Mouse (Mus musculus) cerebellum, adult 2 months (tissue): Measurements from ENCODE around the gene Ppox. TPM values are rescaled to one million over a fixed set of nuclear protein-coding genes. Genes with fewer than 3 reads are reported as not detected.
A peak's percentile ranks its signal among the peaks of the same experiment; 100 is the strongest.

ENCODE experiments used
- DNase-seq, 2 experiments: peaks; one replicate each; pipeline ENCODE4 v3.0.0; 2021
- H3K27ac ChIP-seq: fragments of 200-500 bp; 2 replicates; pipeline ENCODE4 v1.5.1; 2012; ENCODE audit warnings: low read length, control low read depth, inconsistent platforms; ENCODE audit not compliant: insufficient read depth
- H3K27me3 ChIP-seq: fragments of 200-500 bp; 2 replicates; pipeline ENCODE4 v1.6.1; 2012; ENCODE audit warnings: inconsistent platforms, mild to moderate bottlenecking, low read length, moderate library complexity; ENCODE audit not compliant: control insufficient read depth, insufficient read depth
- H3K4me1 ChIP-seq: fragments of 200-500 bp; 2 replicates; pipeline ENCODE4 v1.6.1; 2011; ENCODE audit warnings: low read length; ENCODE audit not compliant: control insufficient read depth, insufficient read depth
- H3K4me3 ChIP-seq: fragments of 200-500 bp; replicated peaks from 2 replicates; pipeline ENCODE3; 2011; ENCODE audit warnings: mild to moderate bottlenecking, low read depth, low read length, control low read depth; ENCODE audit not compliant: insufficient read depth
- CTCF ChIP-seq: fragments of 200-500 bp; IDR thresholded peaks from 2 replicates; pipeline ENCODE4 v1.5.1; 2011; ENCODE audit warnings: low read depth, mild to moderate bottlenecking, control low read depth, low read length, moderate library complexity, borderline replicate concordance; ENCODE audit not compliant: insufficient read depth
- POLR2A ChIP-seq: fragments of 200-500 bp; IDR thresholded peaks from 2 replicates; pipeline ENCODE4 v1.6.1; 2011; ENCODE audit warnings: low read length, control low read depth, borderline replicate concordance; ENCODE audit not compliant: insufficient read depth
- WGBS: fragments of 180-500 bp; shearing (Covaris S2); methylation state at CpG from one replicate; pipeline ENCODE4 v1.1.7; 2018; 5-methylcytosine and 5-hydroxymethylcytosine counted together
- polyA plus RNA-seq: library from polyadenylated mRNA; depleted of rRNA; stranded (reverse); fragments of >200 nt; gene quantifications from 2 replicates; pipeline ENCODE4 v1.2.3, GENCODE M21; 2012

Ppox gene
- polyA plus RNA-seq, 1 experiment = 76.9 TPM

DNA sequence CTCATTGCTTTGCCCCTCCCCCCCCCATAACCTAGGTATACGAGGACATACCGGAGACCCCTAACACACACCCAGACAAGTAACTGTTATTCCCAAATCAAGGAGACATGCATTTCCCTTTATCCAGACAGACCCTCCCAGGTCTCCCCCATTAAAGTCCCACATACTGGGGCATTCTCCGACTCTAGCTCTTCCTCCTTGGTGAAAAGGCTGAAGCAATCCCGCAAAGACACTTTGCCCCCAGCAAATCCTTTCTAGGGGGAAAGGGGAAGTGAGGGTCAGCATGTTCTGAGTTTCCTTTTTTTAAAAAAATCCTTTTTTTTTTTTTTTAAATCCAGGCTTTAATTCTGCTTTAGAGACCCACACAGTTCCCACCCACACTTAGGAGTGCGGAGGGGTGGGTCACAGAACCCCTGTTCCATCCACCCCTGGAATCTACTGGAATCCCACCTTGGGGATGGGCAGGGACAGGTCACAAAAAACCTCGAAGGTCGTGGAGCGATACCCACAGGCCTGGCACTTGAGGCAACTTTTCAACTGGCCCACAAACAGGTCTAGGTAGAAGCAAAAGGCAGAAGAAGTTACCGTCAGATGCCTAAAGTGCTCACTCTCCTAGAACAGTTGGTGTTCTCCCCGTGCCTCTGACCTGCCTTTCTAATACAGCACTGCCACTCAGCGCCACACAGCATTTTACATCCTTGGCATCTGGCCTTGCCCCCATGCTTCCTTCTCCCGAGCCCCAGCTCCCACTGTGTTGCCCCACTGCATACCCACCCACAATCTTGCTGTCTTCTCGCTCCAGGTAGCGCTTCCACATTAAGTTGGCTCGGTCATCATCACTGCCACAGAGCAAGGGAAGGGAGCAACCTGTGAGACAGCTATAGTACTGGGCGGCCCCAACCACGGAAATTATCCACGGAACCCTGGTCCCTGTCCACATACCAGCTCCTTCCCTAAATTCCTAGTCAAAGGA, 2.5 kb upstream of the Ppox start:
- WGBS = 87% methylated on average over 18 of the region's 18 CpGs
- DNase-seq = peak in 1 of 2 experiments; percentile 12
- H3K4me1 ChIP-seq = peaks cover 11% of the 10 kb centered on the region; the same call in 1 of the 2 replicates
- H3K27me3 ChIP-seq = no peaks in the 10 kb centered on the region
- H3K27ac ChIP-seq = no peak overlapping the region
- TF ChIP-seq POLR2A = no peak
- TF ChIP-seq CTCF = no peak
- H3K4me3 ChIP-seq = no peak overlapping the region

GRCm38 (mm10) chr1:171282086-171282805, 1.3 kb upstream of the Ppox start:
- no peaks in the 10 kb centered on the region for H3K27me3 ChIP-seq
- peaks cover 11% of the 10 kb centered on the region; the same call in 1 of the 2 replicates for H3K4me1 ChIP-seq
- TF ChIP-seq POLR2A = no peak
- no peak for TF ChIP-seq CTCF
- H3K4me3 ChIP-seq = no peak overlapping the region
- 68% methylated on average over 18 of the region's 18 CpGs for WGBS
- DNase-seq = peak in 1 of 2 experiments; percentile 25
- no peak overlapping the region for H3K27ac ChIP-seq

DNA sequence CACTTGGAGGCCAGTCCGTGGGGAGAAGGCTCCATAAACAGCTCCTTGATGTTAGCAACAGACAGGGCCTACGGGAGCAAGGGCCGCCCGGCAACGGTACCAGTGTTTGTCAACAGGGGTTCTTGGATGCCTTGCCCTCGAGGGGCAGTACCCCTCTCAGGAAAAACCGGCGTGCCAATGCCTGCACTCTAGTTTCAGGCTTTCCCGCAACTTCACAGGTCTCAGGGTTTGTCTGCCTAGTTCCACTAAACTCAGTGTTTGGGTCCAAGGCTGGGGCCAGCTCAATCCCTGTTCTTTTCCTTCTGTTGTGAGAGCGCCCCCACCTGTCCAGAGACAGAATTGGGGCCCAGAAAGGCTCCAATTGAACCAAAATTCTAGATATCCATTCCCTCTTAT, 540 bp upstream of the Ppox start:
- TF ChIP-seq CTCF (peak; percentile 63), POLR2A (no peak)
- DNase-seq = peak; percentile 73 to 79
- peak overlapping the region; percentile 15 for H3K27ac ChIP-seq
- H3K4me3 ChIP-seq = peak overlapping the region; percentile 71
- peaks cover 11% of the 10 kb centered on the region; the same call in 1 of the 2 replicates for H3K4me1 ChIP-seq
- H3K27me3 ChIP-seq = no peaks in the 10 kb centered on the region
- WGBS = 0% methylated on average over 10 of the region's 10 CpGs

DNA sequence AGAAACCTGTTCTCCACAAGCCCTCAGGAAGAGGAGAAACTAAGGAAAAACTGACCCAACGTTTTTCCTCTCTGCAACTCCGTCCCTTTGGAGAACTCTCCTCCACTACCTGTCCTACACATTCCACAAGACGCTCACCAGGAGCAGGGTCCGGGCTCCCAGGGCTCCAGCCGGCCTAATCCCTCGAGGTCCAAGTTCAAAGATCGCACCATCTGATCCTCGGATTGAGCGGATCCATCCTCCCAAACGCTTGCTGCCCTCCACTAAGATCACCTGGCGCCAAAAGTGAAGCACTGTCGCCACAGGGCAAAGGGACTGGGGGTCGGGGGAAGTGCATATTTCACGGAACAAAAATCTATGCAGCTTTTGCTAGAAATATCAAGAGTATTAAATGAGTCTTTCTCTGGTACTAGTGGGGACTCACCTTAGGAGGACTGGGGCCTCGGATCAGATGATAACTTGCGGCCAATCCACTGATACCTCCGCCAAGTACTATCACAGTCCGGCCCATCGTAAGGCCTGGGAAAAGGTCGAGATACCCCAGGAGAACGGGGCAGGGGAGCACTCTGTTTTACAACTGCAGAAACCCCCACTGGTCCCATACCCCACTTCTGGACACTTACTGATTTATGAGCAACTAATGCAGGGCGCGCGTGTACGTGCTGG, 603 bp downstream of the Ppox start:
- Histone ChIP-seq H3K27me3 (no peaks in the 10 kb centered on the region), H3K4me1 (peaks cover 7% of the 10 kb centered on the region; the same call in 1 of the 2 replicates), H3K27ac (no peak overlapping the region), H3K4me3 (peak overlapping the region; percentile 94)
- DNase-seq = peak in 1 of 2 experiments; percentile 22
- TF ChIP-seq CTCF = no peak
- no peak for TF ChIP-seq POLR2A
- WGBS = 1% methylated on average over 25 of the region's 25 CpGs

GRCm38 (mm10) chr1:171279721-171280120, 1.3 kb downstream of the Ppox start:
- Histone ChIP-seq H3K27me3 (no peaks in the 10 kb centered on the region), H3K4me3 (no peak overlapping the region), H3K27ac (no peak overlapping the region), H3K4me1 (peaks cover 7% of the 10 kb centered on the region; the same call in 1 of the 2 replicates)
- WGBS = 60% methylated on average over 5 of the region's 5 CpGs
- no peak for TF ChIP-seq POLR2A
- TF ChIP-seq CTCF = no peak
- DNase-seq = no peak

GRCm38 (mm10) chr1:171279012-171279705, 1.8 kb downstream of the Ppox start:
- no peak for TF ChIP-seq CTCF
- TF ChIP-seq POLR2A = no peak
- Histone ChIP-seq H3K4me3 (no peak overlapping the region), H3K27me3 (no peaks in the 10 kb centered on the region), H3K27ac (no peak overlapping the region), H3K4me1 (peaks cover 7% of the 10 kb centered on the region; the same call in 1 of the 2 replicates)
- DNase-seq = peak in 1 of 2 experiments; percentile 11
- 83% methylated on average over 14 of the region's 14 CpGs for whole genome bisulfite sequencing

DNA sequence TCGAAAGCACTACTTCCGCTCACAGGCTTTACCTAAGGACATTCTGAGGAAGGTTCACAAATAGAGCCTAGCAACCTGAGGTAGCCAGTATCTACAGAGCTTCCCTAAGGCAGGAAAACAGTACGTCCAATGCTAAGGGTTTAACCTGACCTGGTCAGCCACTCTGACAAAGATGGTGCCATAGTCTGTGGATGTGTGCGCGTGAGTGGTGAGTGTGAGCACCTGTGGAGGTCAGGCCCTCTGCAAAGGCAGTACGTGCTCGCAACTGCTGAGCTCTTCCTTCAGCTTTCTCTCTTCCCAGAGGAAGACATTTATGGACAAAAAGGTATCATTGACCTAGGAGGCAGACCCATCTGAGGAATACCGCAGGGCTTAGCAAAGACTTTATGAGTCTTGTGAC, 2.5 kb downstream of the Ppox start:
- 95% methylated on average over 8 of the region's 8 CpGs for WGBS
- Histone ChIP-seq H3K27me3 (no peaks in the 10 kb centered on the region), H3K4me3 (no peak overlapping the region), H3K4me1 (peaks cover 7% of the 10 kb centered on the region; the same call in 1 of the 2 replicates), H3K27ac (no peak overlapping the region)
- peak in 1 of 2 experiments; percentile 7 for DNase-seq
- no peak for TF ChIP-seq CTCF
- no peak for TF ChIP-seq POLR2A
